Mouse (Mus musculus) small intestine, adult 2 months (tissue): Measurements from ENCODE around the gene Rabgap1l. TPM values are rescaled to one million over a fixed set of nuclear protein-coding genes. Genes with fewer than 3 reads are reported as not detected.

Experiments used
- H3K27ac ChIP-seq: fragments of 200-500 bp; 2 replicates; pipeline ENCODE4 v1.5.1; 2012; ENCODE audit warnings: low read depth, low read length, control low read depth, inconsistent platforms; ENCODE audit not compliant: insufficient read depth
- H3K27me3 ChIP-seq: fragments of 200-500 bp; 2 replicates; pipeline ENCODE4 v1.6.1; 2012; ENCODE audit warnings: mild to moderate bottlenecking, moderate library complexity, low read length, inconsistent platforms; ENCODE audit not compliant: control insufficient read depth, insufficient read depth
- H3K36me3 ChIP-seq: fragments of 200-500 bp; 2 replicates; pipeline ENCODE4 v1.6.1; 2012; ENCODE audit warnings: mild to moderate bottlenecking, low read length, control low read depth, inconsistent platforms; ENCODE audit not compliant: control insufficient read depth, insufficient read depth
- H3K4me1 ChIP-seq: fragments of 200-500 bp; 2 replicates; pipeline ENCODE4 v1.6.1; 2012; ENCODE audit warnings: low read length, inconsistent platforms, mixed read lengths; ENCODE audit not compliant: control insufficient read depth, insufficient read depth, insufficient read length
- H3K4me3 ChIP-seq: fragments of 200-500 bp; 2 replicates; pipeline ENCODE4 v1.5.1; 2012; ENCODE audit warnings: low read depth, mild to moderate bottlenecking, control low read depth, inconsistent platforms, low read length, moderate library complexity
- CTCF ChIP-seq: fragments of 200-500 bp; IDR thresholded peaks from 2 replicates; pipeline ENCODE4 v1.5.1; 2012; ENCODE audit warnings: low read depth, mild to moderate bottlenecking, control low read depth, inconsistent platforms, low read length, moderate library complexity, mixed read lengths; ENCODE audit not compliant: insufficient replicate concordance, insufficient read length; ENCODE audit errors: extremely low read depth
- POLR2A ChIP-seq: fragments of 200-500 bp; IDR thresholded peaks from 2 replicates; pipeline ENCODE4 v1.6.1; 2012; ENCODE audit warnings: low read depth, mild to moderate bottlenecking, control low read depth, inconsistent platforms, low read length, moderate library complexity
- WGBS: fragments of 180-500 bp; shearing (Covaris S2); methylation state at CpG from one replicate; pipeline ENCODE4 v1.1.7; 2018; 5-methylcytosine and 5-hydroxymethylcytosine counted together
- polyA plus RNA-seq: library from polyadenylated mRNA; depleted of rRNA; stranded (reverse); fragments of >200 nt; gene quantifications from 2 replicates; pipeline ENCODE4 v1.2.3, GENCODE M21; 2012

Rabgap1l gene
- polyA plus RNA-seq, 1 experiment, result 4.9 TPM

- no peak overlapping the region for H3K4me3 ChIP-seq
- H3K27ac ChIP-seq, result no peak overlapping the region
- no peaks in the 10 kb centered on the region for H3K27me3 ChIP-seq
- H3K4me1 ChIP-seq, result no peaks in the 10 kb centered on the region
- H3K36me3 ChIP-seq, result no peaks in the 10 kb centered on the region
- no peak for TF ChIP-seq CTCF
Observed at GRCm38 (mm10) chr1:160596252-160596947, 196.6 kb downstream of the Rabgap1l start.

- WGBS, result 97% methylated on average over 1 of the region's 1 CpGs
- H3K4me3 ChIP-seq, result no peak overlapping the region
- TF ChIP-seq CTCF (no peak), POLR2A (no peak)
- no peaks in the 10 kb centered on the region for H3K27me3 ChIP-seq
- H3K36me3 ChIP-seq, result no peaks in the 10 kb centered on the region
- H3K4me1 ChIP-seq, result no peaks in the 10 kb centered on the region
- H3K27ac ChIP-seq, result no peak overlapping the region
Observed at GRCm38 (mm10) chr1:160594576-160594975, 198.4 kb downstream of the Rabgap1l start.

GRCm38 (mm10) chr1:160594066-160594465 is 198.9 kb downstream of the Rabgap1l start:
- Histone ChIP-seq H3K27me3 (no peaks in the 10 kb centered on the region), H3K27ac (no peak overlapping the region), H3K4me3 (no peak overlapping the region), H3K36me3 (no peaks in the 10 kb centered on the region), H3K4me1 (no peaks in the 10 kb centered on the region)
- TF ChIP-seq CTCF (no peak), POLR2A (no peak)
- WGBS, result 90% methylated on average over 4 of the region's 4 CpGs

GRCm38 (mm10) chr1:160588911-160589590 is 204.0 kb downstream of the Rabgap1l start:
- Histone ChIP-seq H3K4me3 (no peak overlapping the region), H3K27me3 (no peaks in the 10 kb centered on the region), H3K36me3 (no peaks in the 10 kb centered on the region), H3K4me1 (no peaks in the 10 kb centered on the region), H3K27ac (no peak overlapping the region)
- 73% methylated on average over 4 of the region's 4 CpGs for WGBS
- TF ChIP-seq CTCF (no peak), POLR2A (no peak)

GRCm38 (mm10) chr1:160579309-160580233 is 213.4 kb downstream of the Rabgap1l start:
- Histone ChIP-seq H3K4me1 (no peaks in the 10 kb centered on the region), H3K27me3 (no peaks in the 10 kb centered on the region), H3K27ac (no peak overlapping the region), H3K4me3 (no peak overlapping the region), H3K36me3 (no peaks in the 10 kb centered on the region)
- TF ChIP-seq CTCF, result no peak
- TF ChIP-seq POLR2A, result no peak
- WGBS, result 73% methylated on average over 12 of the region's 12 CpGs

- Histone ChIP-seq H3K27me3 (no peaks in the 10 kb centered on the region), H3K36me3 (no peaks in the 10 kb centered on the region), H3K4me3 (no peak overlapping the region), H3K4me1 (no peaks in the 10 kb centered on the region), H3K27ac (no peak overlapping the region)
- TF ChIP-seq POLR2A (no peak), CTCF (no peak)
- WGBS, result 88% methylated on average over 4 of the region's 4 CpGs
Observed at GRCm38 (mm10) chr1:160576124-160576523, 216.9 kb downstream of the Rabgap1l start.

- no peaks in the 10 kb centered on the region for H3K36me3 ChIP-seq
- no peak overlapping the region for H3K4me3 ChIP-seq
- no peaks in the 10 kb centered on the region for H3K4me1 ChIP-seq
- TF ChIP-seq POLR2A, result no peak
- no peak for TF ChIP-seq CTCF
- no peaks in the 10 kb centered on the region for H3K27me3 ChIP-seq
- WGBS, result 85% methylated on average over 4 of the region's 4 CpGs
- no peak overlapping the region for H3K27ac ChIP-seq
Observed at GRCm38 (mm10) chr1:160574039-160574438, 219.0 kb downstream of the Rabgap1l start.
